Mouse (Mus musculus): ENCODE data around the gene Nsun5.
"Not testable (repeated sequence)": the region's sequence is repeated elsewhere in the genome, so short reads cannot be mapped to it uniquely, and the experiment has no call there.

Nsun5 gene

GRCm38 (mm10) chr5:135369787-135370654, at the start of gene Nsun5:
Nsun5 (plus strand) TSS chr5:135369953.
- DNase-seq, result peak; percentile 96

GRCm38 (mm10) chr5:135322197-135322596, 47.6 kb upstream of the Nsun5 start:
- no peak for DNase-seq

- DNase-seq, result no peak
Measured at GRCm38 (mm10) chr5:135326121-135326659, 43.6 kb upstream of the Nsun5 start.

GRCm38 (mm10) chr5:135329471-135329870, 40.3 kb upstream of the Nsun5 start:
- DNase-seq, result no peak

- no peak for DNase-seq
Measured at GRCm38 (mm10) chr5:135330201-135330600, 39.6 kb upstream of the Nsun5 start.

GRCm38 (mm10) chr5:135331161-135331560, 38.6 kb upstream of the Nsun5 start:
- DNase-seq, result no peak

GRCm38 (mm10) chr5:135337575-135337974, 32.2 kb upstream of the Nsun5 start:
- no peak for DNase-seq

- no peak for DNase-seq
Measured at GRCm38 (mm10) chr5:135345989-135346388, 23.8 kb upstream of the Nsun5 start.

- DNase-seq, result no peak
Measured at GRCm38 (mm10) chr5:135346430-135346829, 23.3 kb upstream of the Nsun5 start.

- DNase-seq, result no peak
Measured at GRCm38 (mm10) chr5:135347511-135348011, 22.2 kb upstream of the Nsun5 start.

GRCm38 (mm10) chr5:135349862-135350261, 19.9 kb upstream of the Nsun5 start, which contains the start of gene Fkbp6:
Fkbp6 (minus strand) TSS chr5:135350044.
- DNase-seq, result no peak

GRCm38 (mm10) chr5:135351606-135352005, 18.1 kb upstream of the Nsun5 start:
- DNase-seq, result no peak

GRCm38 (mm10) chr5:135352995-135353394, 16.8 kb upstream of the Nsun5 start, which contains the start of gene Trim50:
Trim50 (plus strand) TSS chr5:135353295.
- DNase-seq, result no peak

GRCm38 (mm10) chr5:135353564-135353963, 16.2 kb upstream of the Nsun5 start:
- no peak for DNase-seq

GRCm38 (mm10) chr5:135356090-135356489, 13.7 kb upstream of the Nsun5 start:
- DNase-seq, result no peak

- no peak for DNase-seq
Measured at GRCm38 (mm10) chr5:135357556-135357955, 12.2 kb upstream of the Nsun5 start.

- DNase-seq, result no peak
Measured at GRCm38 (mm10) chr5:135359772-135360171, 10.0 kb upstream of the Nsun5 start.

- DNase-seq, result no peak
Measured at GRCm38 (mm10) chr5:135362572-135362971, 7.2 kb upstream of the Nsun5 start.

GRCm38 (mm10) chr5:135363540-135363939, 6.2 kb upstream of the Nsun5 start:
- DNase-seq, result no peak

- DNase-seq, result peak in 1 of 2 experiments; percentile 30
Measured at GRCm38 (mm10) chr5:135367841-135368240, 1.9 kb upstream of the Nsun5 start.

GRCm38 (mm10) chr5:135368312-135368711, 1.4 kb upstream of the Nsun5 start:
- no peak for DNase-seq

GRCm38 (mm10) chr5:135369196-135369595, 557 bp upstream of the Nsun5 start:
- DNase-seq, result not testable (repeated sequence)

- DNase-seq, result no peak
Measured at GRCm38 (mm10) chr5:135371195-135371594, 1.4 kb downstream of the Nsun5 start.

- DNase-seq, result no peak
Measured at GRCm38 (mm10) chr5:135373601-135374000, 3.8 kb downstream of the Nsun5 start.

All from cerebellum, postnatal 36 days (tissue).